Mouse (Mus musculus): Measurements from ENCODE around the gene Nfx1. TPM values are rescaled to one million over a fixed set of nuclear protein-coding genes. Genes with fewer than 3 reads are reported as not detected.

The Nfx1 gene
- polyA plus RNA-seq, 1 experiment, result 27.5 TPM

DNA sequence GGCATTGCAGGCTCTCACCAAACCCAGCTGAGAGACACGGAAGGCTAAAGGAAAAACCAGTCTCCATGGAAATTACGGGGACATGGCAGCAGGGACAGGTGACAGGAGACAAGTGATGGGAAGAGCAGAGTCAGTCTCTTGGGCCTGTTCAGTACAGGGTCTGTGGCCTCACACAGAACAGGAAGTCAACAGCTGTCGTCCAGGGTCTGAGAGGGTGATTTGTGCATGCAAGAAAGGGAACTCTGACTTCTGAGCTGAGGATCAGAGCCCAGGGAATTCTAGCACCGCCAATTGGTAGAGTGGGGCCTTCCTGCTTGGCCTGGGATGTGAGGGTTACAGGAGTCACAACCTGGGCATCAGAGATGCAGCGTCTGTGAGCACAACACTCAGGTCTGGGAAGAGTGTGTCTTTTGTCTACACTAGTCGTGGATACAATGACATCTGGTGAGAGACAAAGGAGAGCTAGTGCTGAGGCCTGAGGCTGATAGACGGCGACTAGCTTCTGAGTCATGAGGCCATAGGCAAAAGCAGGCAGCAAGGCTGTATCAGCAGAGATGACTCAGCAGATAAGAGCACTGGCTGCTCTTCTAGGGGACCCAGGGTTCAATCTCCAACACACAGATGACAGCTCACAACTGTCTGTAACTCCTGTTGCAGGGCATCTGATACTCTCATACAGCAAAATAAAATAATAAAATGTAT lies 55.5 kb downstream of the Nfx1 start:
- Histone ChIP-seq H3K4me1 (ENCODE audit: control insufficient read depth, insufficient read depth, insufficient read length) (no peaks in the 10 kb centered on the region), H3K27me3 (ENCODE audit: control insufficient read depth, insufficient read depth, low read length) (no peaks in the 10 kb centered on the region), H3K4me3 (ENCODE audit: extremely low read depth, insufficient read depth, insufficient read length) (no peak overlapping the region), H3K27ac (ENCODE audit: insufficient read depth, low read length) (no peak overlapping the region), H3K36me3 (ENCODE audit: control insufficient read depth, insufficient read depth, low read length) (peaks cover 11% of the 10 kb centered on the region)
- 47% methylated on average over 8 of the region's 8 CpGs for WGBS
- TF ChIP-seq POLR2A (IDR thresholded peaks at IDR 0.05; ENCODE audit: low read depth, low read length), result no peak
- no peak for TF ChIP-seq CTCF (IDR thresholded peaks at IDR 0.05; ENCODE audit: extremely low read depth, insufficient read depth, insufficient read length, insufficient replicate concordance)
- DNase-seq (ENCODE audit: low read depth in 1 of 2, low spot score in 2 of 2), result no peak

DNA sequence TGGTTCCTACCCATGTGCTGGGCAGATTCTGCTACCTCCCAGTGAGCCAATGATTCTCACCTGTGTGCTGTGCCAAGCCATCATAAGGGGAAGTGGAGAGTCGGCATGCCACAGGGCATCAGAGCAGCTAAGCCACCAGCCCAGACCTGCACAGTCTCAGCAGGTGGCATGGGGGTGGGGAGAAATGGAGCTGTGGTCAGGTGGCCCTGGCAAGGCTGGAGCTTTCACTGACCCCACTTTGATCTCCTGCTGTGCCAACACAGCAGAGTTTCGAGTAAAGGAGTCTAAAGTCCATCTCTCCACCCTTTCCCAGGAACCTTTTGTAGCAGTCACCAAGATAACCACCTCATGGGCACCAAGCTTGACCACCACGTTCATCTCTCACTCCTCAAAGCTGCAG lies 57.2 kb downstream of the Nfx1 start:
- Histone ChIP-seq H3K4me3 (ENCODE audit: extremely low read depth, insufficient read depth, insufficient read length) (no peak overlapping the region), H3K27ac (ENCODE audit: insufficient read depth, low read length) (no peak overlapping the region), H3K27me3 (ENCODE audit: control insufficient read depth, insufficient read depth, low read length) (no peaks in the 10 kb centered on the region), H3K36me3 (ENCODE audit: control insufficient read depth, insufficient read depth, low read length) (peaks cover 11% of the 10 kb centered on the region), H3K4me1 (ENCODE audit: control insufficient read depth, insufficient read depth, insufficient read length) (no peaks in the 10 kb centered on the region)
- no peak for DNase-seq (ENCODE audit: low read depth in 1 of 2, low spot score in 2 of 2)
- WGBS, result 71% methylated on average over 3 of the region's 3 CpGs
- TF ChIP-seq CTCF (IDR thresholded peaks at IDR 0.05; ENCODE audit: extremely low read depth, insufficient read depth, insufficient read length, insufficient replicate concordance) (no peak), POLR2A (IDR thresholded peaks at IDR 0.05; ENCODE audit: low read depth, low read length) (no peak)

DNA sequence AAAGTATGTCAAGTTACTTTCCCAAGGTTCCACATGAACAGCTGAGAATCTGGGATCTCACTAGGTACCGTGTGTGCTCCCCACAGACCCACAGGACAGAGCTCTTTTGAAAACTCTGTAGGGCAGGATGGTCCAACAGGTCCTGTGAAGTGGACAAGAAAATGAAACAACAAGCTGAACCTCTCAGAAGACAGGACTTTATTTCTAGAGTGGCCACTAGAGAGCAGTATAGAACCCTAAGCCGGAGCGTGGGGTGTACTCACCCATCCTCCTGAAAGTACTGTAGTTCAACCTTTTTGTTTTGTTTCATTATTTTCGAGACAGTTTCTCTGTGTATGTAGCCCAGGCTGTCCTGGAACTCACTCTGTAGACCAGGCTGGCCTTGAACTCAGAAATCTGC lies 57.6 kb downstream of the Nfx1 start:
- H3K36me3 ChIP-seq (ENCODE audit: control insufficient read depth, insufficient read depth, low read length), result peaks cover 7% of the 10 kb centered on the region
- peak in 1 of 2 experiments; percentile 3 for DNase-seq (ENCODE audit: low read depth in 1 of 2, low spot score in 2 of 2)
- H3K4me1 ChIP-seq (ENCODE audit: control insufficient read depth, insufficient read depth, insufficient read length), result no peaks in the 10 kb centered on the region
- H3K4me3 ChIP-seq (ENCODE audit: extremely low read depth, insufficient read depth, insufficient read length), result no peak overlapping the region
- 68% methylated on average over 4 of the region's 4 CpGs for WGBS
- H3K27ac ChIP-seq (ENCODE audit: insufficient read depth, low read length), result no peak overlapping the region
- TF ChIP-seq CTCF (IDR thresholded peaks at IDR 0.05; ENCODE audit: extremely low read depth, insufficient read depth, insufficient read length, insufficient replicate concordance), result no peak; the same call in 1 of the 2 replicates
- no peak for TF ChIP-seq POLR2A (IDR thresholded peaks at IDR 0.05; ENCODE audit: low read depth, low read length)
- H3K27me3 ChIP-seq (ENCODE audit: control insufficient read depth, insufficient read depth, low read length), result no peaks in the 10 kb centered on the region

DNA sequence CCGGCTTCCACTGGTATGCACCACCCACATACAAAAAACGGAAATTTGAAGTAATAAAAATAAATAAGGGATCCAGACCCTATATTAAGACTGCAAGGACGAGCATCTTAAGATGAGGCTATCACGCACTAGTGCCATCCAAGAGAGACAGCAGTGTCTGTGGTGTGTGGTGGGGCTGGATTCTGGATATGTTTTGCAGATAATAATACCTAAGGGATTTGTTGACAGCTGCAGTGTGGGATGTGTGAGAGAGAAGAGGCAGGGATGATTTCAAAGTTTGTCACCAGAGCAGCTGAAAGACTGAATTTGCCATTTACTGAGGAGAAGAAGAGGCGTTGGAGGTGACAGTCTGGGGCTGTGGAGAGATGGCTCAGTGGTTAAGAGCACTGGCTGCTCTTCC lies 58.7 kb downstream of the Nfx1 start:
- TF ChIP-seq POLR2A (IDR thresholded peaks at IDR 0.05; ENCODE audit: low read depth, low read length) (no peak), CTCF (IDR thresholded peaks at IDR 0.05; ENCODE audit: extremely low read depth, insufficient read depth, insufficient read length, insufficient replicate concordance) (no peak)
- no peaks in the 10 kb centered on the region for H3K4me1 ChIP-seq (ENCODE audit: control insufficient read depth, insufficient read depth, insufficient read length)
- no peak overlapping the region for H3K4me3 ChIP-seq (ENCODE audit: extremely low read depth, insufficient read depth, insufficient read length)
- no peaks in the 10 kb centered on the region for H3K27me3 ChIP-seq (ENCODE audit: control insufficient read depth, insufficient read depth, low read length)
- no peak overlapping the region for H3K27ac ChIP-seq (ENCODE audit: insufficient read depth, low read length)
- peaks cover 2% of the 10 kb centered on the region for H3K36me3 ChIP-seq (ENCODE audit: control insufficient read depth, insufficient read depth, low read length)
- no peak for DNase-seq (ENCODE audit: low read depth in 1 of 2, low spot score in 2 of 2)
- WGBS, result 90% methylated on average over 5 of the region's 5 CpGs

DNA sequence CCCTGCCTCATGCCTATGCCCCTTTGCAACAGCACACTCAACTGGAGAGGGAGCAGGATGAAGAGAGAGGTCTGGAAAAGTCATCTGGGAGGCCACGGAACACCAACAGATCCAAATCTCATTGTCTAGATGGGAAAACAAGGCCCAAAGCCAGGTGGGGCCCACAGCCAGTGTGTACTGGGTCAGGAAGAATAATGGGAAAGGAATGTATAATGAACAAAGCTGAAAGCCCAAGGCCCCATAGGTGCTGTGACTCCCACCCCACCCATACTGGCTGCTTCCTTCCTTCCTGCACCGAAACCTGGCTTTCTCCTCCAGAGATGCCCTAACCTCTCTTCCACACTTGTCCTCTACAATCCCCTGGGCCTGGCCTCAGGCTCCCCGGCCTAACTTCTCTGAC lies 60.5 kb downstream of the Nfx1 start:
- H3K4me1 ChIP-seq (ENCODE audit: control insufficient read depth, insufficient read depth, insufficient read length), result no peaks in the 10 kb centered on the region
- TF ChIP-seq POLR2A (IDR thresholded peaks at IDR 0.05; ENCODE audit: low read depth, low read length) (no peak), CTCF (IDR thresholded peaks at IDR 0.05; ENCODE audit: extremely low read depth, insufficient read depth, insufficient read length, insufficient replicate concordance) (no peak)
- H3K4me3 ChIP-seq (ENCODE audit: extremely low read depth, insufficient read depth, insufficient read length), result no peak overlapping the region
- no peak for DNase-seq (ENCODE audit: low read depth in 1 of 2, low spot score in 2 of 2)
- 80% methylated on average over 3 of the region's 3 CpGs for WGBS
- no peak overlapping the region for H3K27ac ChIP-seq (ENCODE audit: insufficient read depth, low read length)
- H3K27me3 ChIP-seq (ENCODE audit: control insufficient read depth, insufficient read depth, low read length), result no peaks in the 10 kb centered on the region
- H3K36me3 ChIP-seq (ENCODE audit: control insufficient read depth, insufficient read depth, low read length), result no peaks in the 10 kb centered on the region

- no peak for DNase-seq (ENCODE audit: low read depth in 1 of 2, low spot score in 2 of 2)
- no peak overlapping the region for H3K4me3 ChIP-seq (ENCODE audit: extremely low read depth, insufficient read depth, insufficient read length)
- H3K27me3 ChIP-seq (ENCODE audit: control insufficient read depth, insufficient read depth, low read length), result no peaks in the 10 kb centered on the region
- no peak for TF ChIP-seq CTCF (IDR thresholded peaks at IDR 0.05; ENCODE audit: extremely low read depth, insufficient read depth, insufficient read length, insufficient replicate concordance)
- TF ChIP-seq POLR2A (IDR thresholded peaks at IDR 0.05; ENCODE audit: low read depth, low read length), result no peak
- WGBS, result 67% methylated on average over 3 of the region's 3 CpGs
- H3K4me1 ChIP-seq (ENCODE audit: control insufficient read depth, insufficient read depth, insufficient read length), result no peaks in the 10 kb centered on the region
- no peaks in the 10 kb centered on the region for H3K36me3 ChIP-seq (ENCODE audit: control insufficient read depth, insufficient read depth, low read length)
- no peak overlapping the region for H3K27ac ChIP-seq (ENCODE audit: insufficient read depth, low read length)
Observed at GRCm38 (mm10) chr4:41037942-41038341, 67.2 kb downstream of the Nfx1 start.

DNA sequence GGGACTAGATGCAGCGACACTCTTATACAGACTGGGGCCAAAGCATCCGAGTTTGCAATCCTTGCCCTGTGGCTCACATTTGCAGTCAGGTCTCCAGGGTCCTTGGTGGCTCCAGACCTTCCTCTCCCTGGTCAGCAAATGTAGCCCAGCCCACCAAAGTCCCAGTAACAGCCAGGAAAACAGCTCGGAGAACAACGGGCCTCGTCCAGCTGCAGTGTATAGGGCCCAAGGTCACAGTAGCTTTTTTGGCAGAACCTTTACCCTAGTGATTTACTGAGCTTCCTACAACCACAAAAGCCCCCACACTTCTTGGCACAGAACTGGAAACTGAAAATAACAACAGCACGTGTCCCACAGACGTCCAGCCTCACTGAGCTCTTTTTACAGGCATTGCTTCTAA lies 70.3 kb downstream of the Nfx1 start:
- H3K4me3 ChIP-seq (ENCODE audit: extremely low read depth, insufficient read depth, insufficient read length), result no peak overlapping the region
- TF ChIP-seq POLR2A (IDR thresholded peaks at IDR 0.05; ENCODE audit: low read depth, low read length) (no peak), CTCF (IDR thresholded peaks at IDR 0.05; ENCODE audit: extremely low read depth, insufficient read depth, insufficient read length, insufficient replicate concordance) (no peak)
- 49% methylated on average over 7 of the region's 7 CpGs for WGBS

More for the DNA sequence above, 70.3 kb downstream of the Nfx1 start:
- Histone ChIP-seq H3K36me3 (ENCODE audit: control insufficient read depth, insufficient read depth, low read length) (no peaks in the 10 kb centered on the region), H3K27ac (ENCODE audit: insufficient read depth, low read length) (no peak overlapping the region), H3K27me3 (ENCODE audit: control insufficient read depth, insufficient read depth, low read length) (no peaks in the 10 kb centered on the region), H3K4me1 (ENCODE audit: control insufficient read depth, insufficient read depth, insufficient read length) (no peaks in the 10 kb centered on the region)
- DNase-seq (ENCODE audit: low read depth in 1 of 2, low spot score in 2 of 2), result no peak

Data from spleen, adult 2 months (tissue).